In the genomic region with DNA sequence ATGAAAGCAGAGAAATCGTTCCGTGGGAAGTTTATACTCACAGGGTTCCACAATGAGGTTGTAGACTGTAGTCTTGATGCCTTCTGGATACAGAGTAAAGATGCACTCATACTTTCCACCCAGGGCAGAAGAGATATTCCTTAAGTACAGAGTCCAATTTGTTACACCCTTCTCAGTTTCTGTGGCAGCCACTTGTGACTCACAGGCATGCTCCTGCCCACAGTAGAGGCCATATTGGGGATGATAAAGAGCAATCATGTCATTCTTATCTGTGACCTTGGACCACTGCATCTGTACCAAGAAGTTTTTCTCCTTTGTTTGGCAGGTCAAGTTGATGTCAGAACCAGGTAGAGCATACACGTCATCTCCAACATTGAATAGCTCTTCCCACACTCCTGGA, we compare ENCODE assay signal across 24 mouse cellular contexts. TPM values are rescaled to one million over a fixed set of nuclear protein-coding genes. Genes with fewer than 3 reads are reported as not detected.
A peak's percentile ranks its signal among the peaks of the same experiment; 100 is the strongest.
DNase-seq lines count a peak whose midpoint lies in the region; ATAC-seq and TF ChIP-seq lines count a peak whose summit lies in the region.
"Had no signal": no experiment of that assay in that cellular context is flagged by ENCODE, and none has a peak within 500 bp of the region (broad histone marks: within the 10 kb centered on the region; RNA-seq: fewer than 3 reads in every experiment).

No protein-coding gene starts in this region.

- no peak overlapping the region for H3K4me2 ChIP-seq in intestine, embryonic 15.5 days (replicated peaks)
- no peak overlapping the region for H3K4me2 ChIP-seq in intestine, postnatal 0 days (replicated peaks; ENCODE audit: low read depth)
- no peak overlapping the region for H3K4me2 ChIP-seq in kidney, embryonic 14.5 days (replicated peaks; ENCODE audit: low read depth, low read length)
- H3K4me2 ChIP-seq: embryonic facial prominence, embryonic 12.5 days; forebrain, embryonic 13.5 days; forebrain, embryonic 15.5 days had no signal

- no peaks in the 10 kb centered on the region for H3K36me3 ChIP-seq in intestine, embryonic 15.5 days
- H3K36me3 ChIP-seq in intestine, postnatal 0 days (ENCODE audit: control insufficient read depth, insufficient read depth), result no peaks in the 10 kb centered on the region
- H3K36me3 ChIP-seq in kidney, embryonic 14.5 days (ENCODE audit: control insufficient read depth, insufficient read depth, low read length), result no peaks in the 10 kb centered on the region
- H3K36me3 ChIP-seq: embryonic facial prominence, embryonic 10.5 days; embryonic facial prominence, embryonic 12.5 days; forebrain, embryonic 15.5 days had no signal

- no peaks in the 10 kb centered on the region for H3K4me1 ChIP-seq in intestine, embryonic 15.5 days (replicated peaks)
- H3K4me1 ChIP-seq in intestine, postnatal 0 days (replicated peaks; ENCODE audit: control insufficient read depth, insufficient read depth, low read length), result no peaks in the 10 kb centered on the region; the same call in 1 of the 2 replicates
- no peaks in the 10 kb centered on the region for H3K4me1 ChIP-seq in kidney, embryonic 14.5 days (ENCODE audit: control insufficient read depth, insufficient read depth, low read length)
- H3K4me1 ChIP-seq: embryonic facial prominence, embryonic 10.5 days; embryonic facial prominence, embryonic 12.5 days; forebrain, embryonic 15.5 days had no signal

- no peak overlapping the region for H3K4me3 ChIP-seq in intestine, embryonic 15.5 days (replicated peaks)
- no peak overlapping the region for H3K4me3 ChIP-seq in intestine, postnatal 0 days (ENCODE audit: low read depth, low read length)
- no peak overlapping the region for H3K4me3 ChIP-seq in kidney, embryonic 14.5 days (ENCODE audit: low read length)
- H3K4me3 ChIP-seq: embryonic facial prominence, embryonic 10.5 days; embryonic facial prominence, embryonic 12.5 days; forebrain, embryonic 13.5 days; forebrain, embryonic 15.5 days had no signal

- no peak overlapping the region for H3K9ac ChIP-seq in intestine, embryonic 15.5 days
- H3K9ac ChIP-seq in intestine, postnatal 0 days (ENCODE audit: low read depth, low read length), result no peak overlapping the region
- H3K9ac ChIP-seq in kidney, embryonic 14.5 days (ENCODE audit: low read depth, low read length), result no peak overlapping the region
- H3K9ac ChIP-seq: embryonic facial prominence, embryonic 12.5 days; forebrain, embryonic 13.5 days; forebrain, embryonic 15.5 days; forebrain, postnatal 0 days had no signal

- no peaks in the 10 kb centered on the region for H3K9me3 ChIP-seq in intestine, embryonic 15.5 days
- no peaks in the 10 kb centered on the region for H3K9me3 ChIP-seq in intestine, postnatal 0 days (ENCODE audit: control insufficient read depth)
- H3K9me3 ChIP-seq in kidney, embryonic 14.5 days (ENCODE audit: control insufficient read depth, low read length), result no peaks in the 10 kb centered on the region
- H3K9me3 ChIP-seq: embryonic facial prominence, embryonic 10.5 days; embryonic facial prominence, embryonic 12.5 days; forebrain, embryonic 13.5 days; forebrain, embryonic 15.5 days had no signal

- H3K27ac ChIP-seq in intestine, embryonic 15.5 days, result no peak overlapping the region
- no peak overlapping the region for H3K27ac ChIP-seq in intestine, postnatal 0 days (ENCODE audit: low read depth, low read length)
- H3K27ac ChIP-seq in kidney, embryonic 14.5 days (ENCODE audit: low read depth, low read length), result no peak overlapping the region
- H3K27ac ChIP-seq: embryonic facial prominence, embryonic 10.5 days; embryonic facial prominence, embryonic 12.5 days; forebrain, embryonic 13.5 days; forebrain, embryonic 15.5 days had no signal

- 81% methylated on average over 3 of the region's 3 CpGs for WGBS in intestine, embryonic 15.5 days
- WGBS in intestine, postnatal 0 days, result 77% methylated on average over 3 of the region's 3 CpGs
- WGBS in kidney, embryonic 14.5 days, result 93% methylated on average over 3 of the region's 3 CpGs

- peak; percentile 19 for DNase-seq in CD4-positive helper T cell, adult 2 months (ENCODE audit: low read depth, low spot score)
- DNase-seq in gastrocnemius, postnatal 14 days, result no peak
- DNase-seq in lung, postnatal 25 days (ENCODE audit: low spot score), result no peak
- DNase-seq: adrenal gland, adult 2 months; adrenal gland, postnatal 10 days; adrenal gland, postnatal 25 days; B cell, adult 2 months; cerebellum, adult 11 months; cerebellum, adult 18-20 months; cerebellum, adult 8-10 months; cerebellum, adult 9-11 months; cerebellum, postnatal 25 days; forebrain, postnatal 0 days had no signal

- no peaks in the 10 kb centered on the region for H3K27me3 ChIP-seq in intestine, embryonic 15.5 days (replicated peaks)
- H3K27me3 ChIP-seq in intestine, postnatal 0 days (replicated peaks; ENCODE audit: control insufficient read depth, insufficient read depth, low read length), result no peaks in the 10 kb centered on the region
- no peaks in the 10 kb centered on the region for H3K27me3 ChIP-seq in kidney, embryonic 14.5 days (ENCODE audit: control insufficient read depth, insufficient read depth, low read length)
- H3K27me3 ChIP-seq: embryonic facial prominence, embryonic 12.5 days; forebrain, embryonic 13.5 days; forebrain, embryonic 15.5 days had no signal

- peak; percentile 5 for ATAC-seq in CD4-positive, CD25-positive, alpha-beta regulatory T cell, adult 4 months
- peak; percentile 74 for ATAC-seq in intestine, embryonic 15.5 days
- ATAC-seq in intestine, postnatal 0 days, result peak; percentile 90
- ATAC-seq in kidney, embryonic 14.5 days (ENCODE audit: low FRiP score, low TSS enrichment), result no peak
- ATAC-seq: forebrain, embryonic 13.5 days; forebrain, embryonic 15.5 days; forebrain, postnatal 0 days had no signal

- intact Hi-C loops in gastrocnemius, postnatal 14 days (cut with DNase I; ENCODE audit: low total_unique reads), result no loop called here

- TF ChIP-seq CTCF in intestine, postnatal 0 days (IDR thresholded peaks at IDR 0.05; ENCODE audit: low read depth), result no peak

RNA-seq across cellular contexts. Expression of a gene that starts 2.4 kb away (rescaled TPM):
- 100 to 1,000 TPM; 212 to 214 TPM for polyA plus RNA-seq in CD4-positive, CD25-positive, alpha-beta regulatory T cell, adult 4 months (2017; shearing (Covaris generic))
- 0.32 and 0.43 TPM in 2 replicates for polyA plus RNA-seq in intestine, embryonic 15.5 days (2015; fragmentation: Nextera tagmentation; extraction: Ambion mirVana)
- 0.16 and 0.17 TPM in 2 replicates for polyA plus RNA-seq in intestine, postnatal 0 days (2015; fragmentation: Nextera tagmentation; extraction: Ambion mirVana)
- 0.09 TPM in 1 of 2 replicates, not detected in the other for polyA plus RNA-seq in kidney, embryonic 14.5 days (2014; fragmentation: Nextera tagmentation; extraction: Ambion mirVana)
- under 1 TPM in 1 of 2 experiments, not detected in 1; 0.09 TPM for total RNA-seq in gastrocnemius, postnatal 14 days (2021)
- total RNA-seq: adrenal gland, adult 2 months; adrenal gland, postnatal 25 days; MEL had no signal
- polyA plus RNA-seq: cortical plate, adult 2 months; embryonic facial prominence, embryonic 12.5 days; forebrain, embryonic 11.5 days; forebrain, embryonic 13.5 days; forebrain, embryonic 15.5 days; forebrain, postnatal 0 days had no signal

RNA-seq across cellular contexts. Expression of a gene that starts 37.2 kb away (rescaled TPM):
- 10 to 100 TPM in 1 of 2 experiments, 1 to 10 TPM in 1; 3.9 to 14.6 TPM for polyA plus RNA-seq in CD4-positive, CD25-positive, alpha-beta regulatory T cell, adult 4 months (2017; shearing (Covaris generic))
- polyA plus RNA-seq in intestine, embryonic 15.5 days (2015; fragmentation: Nextera tagmentation; extraction: Ambion mirVana), result 4.7 and 5.8 TPM in 2 replicates
- 2.0 and 3.1 TPM in 2 replicates for polyA plus RNA-seq in intestine, postnatal 0 days (2015; fragmentation: Nextera tagmentation; extraction: Ambion mirVana)
- polyA plus RNA-seq in kidney, embryonic 14.5 days (2014; fragmentation: Nextera tagmentation; extraction: Ambion mirVana), result 3.0 and 3.3 TPM in 2 replicates
- 10 to 100 TPM; 18.9 to 20.1 TPM for total RNA-seq in gastrocnemius, postnatal 14 days (2021)

Comparison
In these comparisons a context has a peak if more than half of its experiments do, and no peak if none do; other contexts are left out.
1. RNA of a gene that starts 2.4 kb away (polyA plus RNA-seq): 212 to 214 TPM in CD4-positive, CD25-positive, alpha-beta regulatory T cell, adult 4 months; 0.32 to 0.43 TPM in intestine, embryonic 15.5 days, 0.16 to 0.17 TPM in intestine, postnatal 0 days and 0.09 TPM in kidney, embryonic 14.5 days; every median in the first group is over 100 times any median in the second.